Mouse (Mus musculus) forebrain, embryonic 14.5 days (tissue): ENCODE measurements around the gene Pten. TPM values are rescaled to one million over a fixed set of nuclear protein-coding genes. Genes with fewer than 3 reads are reported as not detected.

ENCODE experiments used
- ATAC-seq: fragments of 200-750 bp; cut with Nextera tagmentation; 2 replicates; pipeline ENCODE4 v1.8.0; 2017; ENCODE audit warnings: mild to moderate bottlenecking, moderate library complexity
- DNase-seq: peaks from one replicate; pipeline ENCODE4 v3.0.0-alpha.2; 2015; ENCODE audit warnings: low spot score
- H3K27ac ChIP-seq: fragments of 300-500 bp; sonication (generic); 2 replicates; pipeline ENCODE4 v1.5.1; 2014; ENCODE audit warnings: low read depth, mild to moderate bottlenecking, control low read depth, low read length, moderate library complexity
- H3K27me3 ChIP-seq: fragments of 300-500 bp; sonication (generic); replicated peaks from 2 replicates; pipeline ENCODE4 v1.6.1; 2014; ENCODE audit warnings: low read length, control low read depth, mixed read lengths; ENCODE audit not compliant: control insufficient read depth, insufficient read depth
- H3K36me3 ChIP-seq: fragments of 300-500 bp; sonication (generic); 2 replicates; pipeline ENCODE4 v1.6.1; 2014; ENCODE audit warnings: low read length, control low read depth; ENCODE audit not compliant: control insufficient read depth, insufficient read depth
- H3K4me1 ChIP-seq: fragments of 300-500 bp; sonication (generic); 2 replicates; pipeline ENCODE4 v1.6.1; 2014; ENCODE audit warnings: antibody characterized with exemption, low read length, control low read depth; ENCODE audit not compliant: control insufficient read depth, insufficient read depth
- H3K4me2 ChIP-seq: fragments of 300-500 bp; sonication (generic); 2 replicates; pipeline ENCODE4 v1.6.1; 2014; ENCODE audit warnings: mild to moderate bottlenecking, control low read depth, low read length
- H3K4me3 ChIP-seq: fragments of 300-500 bp; sonication (generic); 2 replicates; pipeline ENCODE4 v1.5.1; 2014; ENCODE audit warnings: low read depth, low read length, control low read depth
- H3K9ac ChIP-seq: fragments of 300-500 bp; sonication (generic); 2 replicates; pipeline ENCODE4 v1.6.1; 2014; ENCODE audit warnings: mild to moderate bottlenecking, low read length, control low read depth, moderate library complexity
- H3K9me3 ChIP-seq: fragments of 300-500 bp; sonication (generic); replicated peaks from 2 replicates; pipeline ENCODE4 v1.6.1; 2016; ENCODE audit warnings: low read length, control low read depth, mixed read lengths; ENCODE audit not compliant: control insufficient read depth
- WGBS: fragments of 180-500 bp; shearing (Covaris S2); extraction: QIAGEN DNeasy Blood & Tissue Kit; methylation state at CpG from one replicate; pipeline ENCODE4 v1.1.7; 2014; 5-methylcytosine and 5-hydroxymethylcytosine counted together
- polyA plus RNA-seq: library from polyadenylated mRNA; unstranded; fragments of >200 nt; fragmentation: Nextera tagmentation; extraction: Ambion mirVana; gene quantifications from 2 replicates; pipeline ENCODE4 v1.2.1, GENCODE M21; 2014

Gene Pten
- polyA plus RNA-seq, 1 experiment from 2014 or later: 15.6 TPM

DNA sequence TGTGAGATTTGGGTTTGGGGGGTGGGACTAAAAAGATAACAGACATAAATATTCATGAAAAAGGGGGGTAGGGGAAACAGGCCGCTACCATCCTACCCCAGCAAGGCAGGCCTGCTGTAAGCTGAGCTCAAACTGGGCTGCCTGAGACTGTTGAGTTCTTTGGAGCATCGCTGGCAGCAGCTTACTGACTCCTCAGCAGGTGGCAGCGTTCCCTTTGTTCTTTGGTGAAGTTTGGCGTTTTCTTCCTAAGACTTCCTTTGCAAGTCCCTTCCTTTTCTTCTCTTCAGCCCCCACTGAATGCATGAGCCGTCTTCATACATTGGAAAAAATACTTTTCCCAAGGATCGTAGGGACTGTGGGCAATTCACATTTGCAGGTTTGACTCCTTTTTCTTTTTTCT is 7.9 kb upstream of the Pten start:
- Histone ChIP-seq H3K4me2 (no peak overlapping the region), H3K27ac (no peak overlapping the region), H3K27me3 (no peaks in the 10 kb centered on the region), H3K4me3 (no peak overlapping the region), H3K4me1 (no peaks in the 10 kb centered on the region), H3K9ac (no peak overlapping the region), H3K36me3 (no peaks in the 10 kb centered on the region), H3K9me3 (no peaks in the 10 kb centered on the region)
- ATAC-seq (no peak), DNase-seq (peak; percentile 53)
- 8% methylated on average over 6 of the region's 6 CpGs for WGBS

DNA sequence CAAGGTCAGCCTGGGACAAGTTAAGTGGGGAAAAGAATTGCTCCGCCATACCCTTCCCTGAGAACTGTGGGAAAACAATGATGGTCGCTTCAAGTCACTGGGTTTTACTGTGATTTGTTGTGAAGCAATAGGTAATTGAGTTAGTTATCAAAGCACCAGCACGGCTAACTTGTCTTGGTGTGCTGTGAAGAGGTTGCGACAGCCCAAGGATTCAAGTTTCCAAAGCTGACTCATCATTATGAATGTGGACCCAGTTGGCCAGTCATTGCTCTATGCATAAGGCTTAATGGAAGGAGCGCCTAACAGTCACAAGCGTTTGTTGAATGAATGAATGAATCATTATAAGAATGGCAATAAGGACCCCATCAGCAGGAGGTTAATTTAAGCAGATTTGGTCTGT is 4.9 kb upstream of the Pten start:
- ATAC-seq (no peak), DNase-seq (no peak)
- 0 out of 2 replicates have a peak, but pooled peaks cover 6% of the 10 kb centered on the region for H3K4me1 ChIP-seq
- no peaks in the 10 kb centered on the region for H3K9me3 ChIP-seq
- H3K27me3 ChIP-seq: no peaks in the 10 kb centered on the region
- WGBS: 91% methylated on average over 6 of the region's 6 CpGs
- no peaks in the 10 kb centered on the region for H3K36me3 ChIP-seq
- H3K4me2 ChIP-seq: no peak overlapping the region
- no peak overlapping the region for H3K9ac ChIP-seq
- H3K4me3 ChIP-seq: no peak overlapping the region
- H3K27ac ChIP-seq: no peak overlapping the region

DNA sequence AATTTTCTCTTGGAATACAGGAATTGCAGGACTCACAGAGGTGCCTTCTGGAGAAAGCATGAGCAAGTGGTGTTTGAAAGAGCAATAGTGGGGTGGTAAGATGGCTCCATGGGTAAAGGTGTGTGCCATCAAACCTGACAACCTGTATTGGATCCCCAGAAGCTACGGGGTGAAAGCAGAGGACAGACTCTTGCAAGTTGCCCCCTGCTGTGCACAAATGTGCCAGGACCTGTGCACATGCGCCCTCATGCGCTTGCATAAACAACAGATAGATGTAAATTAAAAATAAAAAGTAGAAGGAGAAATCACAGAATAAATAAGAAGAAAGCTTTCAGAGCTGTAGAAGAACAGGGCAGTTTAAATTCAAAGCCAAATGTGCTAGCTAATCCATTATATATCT is 3.9 kb upstream of the Pten start:
- Histone ChIP-seq H3K9me3 (no peaks in the 10 kb centered on the region), H3K27ac (no peak overlapping the region), H3K4me2 (no peak overlapping the region), H3K4me3 (no peak overlapping the region), H3K9ac (no peak overlapping the region), H3K36me3 (no peaks in the 10 kb centered on the region), H3K27me3 (no peaks in the 10 kb centered on the region), H3K4me1 (0 out of 2 replicates have a peak, but pooled peaks cover 6% of the 10 kb centered on the region)
- ATAC-seq: no peak
- WGBS: 81% methylated on average over 3 of the region's 3 CpGs
- DNase-seq: no peak

DNA sequence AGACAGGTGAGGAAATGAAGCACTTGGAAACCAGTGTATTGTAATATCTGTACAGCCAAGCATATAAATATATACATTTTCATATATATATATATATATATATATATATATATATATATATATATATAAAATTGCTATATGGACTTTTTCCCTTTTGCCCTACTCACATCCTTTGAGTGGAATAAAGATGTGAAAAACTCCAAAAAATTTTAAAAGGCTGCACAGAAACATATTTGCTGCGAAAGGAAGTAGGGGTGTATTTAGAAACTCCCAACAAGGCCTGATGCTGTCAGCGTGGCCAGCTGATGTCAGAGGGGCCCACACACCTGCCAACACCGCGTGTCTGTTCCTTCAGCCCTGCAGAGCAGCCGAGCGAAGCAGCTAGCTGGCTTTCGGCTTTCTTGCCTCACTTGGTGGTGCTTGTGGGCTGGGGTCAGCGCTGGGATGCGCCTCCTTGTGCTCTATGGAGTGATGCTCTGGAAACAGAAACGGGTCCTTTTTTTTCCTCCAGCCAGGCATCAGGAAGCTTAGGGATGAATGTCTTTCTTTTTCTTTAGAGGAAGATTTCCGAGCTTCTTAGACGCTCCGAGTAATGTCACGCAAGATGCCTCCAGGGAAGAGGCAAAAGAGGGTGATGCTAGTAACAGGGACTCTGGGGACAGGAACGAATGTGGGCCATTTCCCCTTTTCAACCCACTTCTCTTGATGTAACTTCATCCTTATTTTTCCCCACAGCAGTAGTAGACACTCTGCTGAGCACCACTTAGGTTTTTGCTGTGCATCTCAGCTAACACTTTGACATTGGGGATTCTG is 2.9 kb upstream of the Pten start:
- no peak overlapping the region for H3K9ac ChIP-seq
- no peaks in the 10 kb centered on the region for H3K36me3 ChIP-seq
- no peak overlapping the region for H3K4me3 ChIP-seq
- peaks cover 8% of the 10 kb centered on the region; the same call in 1 of the 2 replicates for H3K4me1 ChIP-seq
- no peak overlapping the region for H3K27ac ChIP-seq
- H3K27me3 ChIP-seq: no peaks in the 10 kb centered on the region
- no peak for DNase-seq
- peak overlapping the region; percentile 82; the same call in 1 of the 2 replicates for H3K4me2 ChIP-seq
- no peaks in the 10 kb centered on the region for H3K9me3 ChIP-seq
- no peak for ATAC-seq
- WGBS: 19% methylated on average over 15 of the region's 15 CpGs

DNA sequence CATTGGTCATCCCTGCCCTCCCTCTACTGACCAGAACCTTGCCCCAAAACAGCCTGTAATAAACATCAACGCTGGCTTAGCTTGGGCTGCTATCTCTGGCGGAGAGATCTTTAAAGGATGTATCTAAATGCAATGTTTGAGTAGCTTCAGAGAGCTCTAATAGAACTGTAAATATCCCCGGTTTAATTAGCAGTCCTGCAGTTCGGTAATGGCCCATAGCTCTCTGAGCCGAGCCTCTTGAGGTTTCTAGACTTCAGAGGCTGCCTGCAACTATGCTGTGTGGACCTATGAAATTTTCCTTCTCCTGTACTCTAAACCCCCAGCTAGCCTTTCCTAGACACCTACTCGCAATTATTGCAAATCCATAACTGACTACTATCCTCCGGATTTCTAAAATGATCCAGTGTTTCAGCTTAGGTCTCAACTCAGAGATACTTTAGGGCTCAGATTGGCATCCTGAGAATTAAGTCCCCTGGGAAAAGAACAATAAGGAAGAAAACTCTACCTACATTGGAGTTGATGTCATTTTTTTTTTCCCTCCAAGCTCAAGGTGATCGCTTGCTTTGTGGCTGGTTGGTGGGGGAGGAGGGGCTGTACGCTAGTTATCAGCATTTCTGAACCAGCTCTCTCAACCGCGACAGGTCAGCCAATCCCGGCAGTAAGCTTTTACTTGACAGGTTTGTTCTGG is 2.0 kb upstream of the Pten start:
- peaks cover 12% of the 10 kb centered on the region; the same call in 1 of the 2 replicates for H3K4me1 ChIP-seq
- H3K4me2 ChIP-seq: peak overlapping the region; percentile 82
- peak; percentile 16 for DNase-seq
- H3K27me3 ChIP-seq: no peaks in the 10 kb centered on the region
- H3K9me3 ChIP-seq: no peaks in the 10 kb centered on the region
- H3K4me3 ChIP-seq: peak overlapping the region; percentile 98
- peak overlapping the region; percentile 87 for H3K9ac ChIP-seq
- 5% methylated on average over 12 of the region's 12 CpGs for WGBS
- ATAC-seq: no peak
- no peaks in the 10 kb centered on the region for H3K36me3 ChIP-seq
- no peak overlapping the region for H3K27ac ChIP-seq

DNA sequence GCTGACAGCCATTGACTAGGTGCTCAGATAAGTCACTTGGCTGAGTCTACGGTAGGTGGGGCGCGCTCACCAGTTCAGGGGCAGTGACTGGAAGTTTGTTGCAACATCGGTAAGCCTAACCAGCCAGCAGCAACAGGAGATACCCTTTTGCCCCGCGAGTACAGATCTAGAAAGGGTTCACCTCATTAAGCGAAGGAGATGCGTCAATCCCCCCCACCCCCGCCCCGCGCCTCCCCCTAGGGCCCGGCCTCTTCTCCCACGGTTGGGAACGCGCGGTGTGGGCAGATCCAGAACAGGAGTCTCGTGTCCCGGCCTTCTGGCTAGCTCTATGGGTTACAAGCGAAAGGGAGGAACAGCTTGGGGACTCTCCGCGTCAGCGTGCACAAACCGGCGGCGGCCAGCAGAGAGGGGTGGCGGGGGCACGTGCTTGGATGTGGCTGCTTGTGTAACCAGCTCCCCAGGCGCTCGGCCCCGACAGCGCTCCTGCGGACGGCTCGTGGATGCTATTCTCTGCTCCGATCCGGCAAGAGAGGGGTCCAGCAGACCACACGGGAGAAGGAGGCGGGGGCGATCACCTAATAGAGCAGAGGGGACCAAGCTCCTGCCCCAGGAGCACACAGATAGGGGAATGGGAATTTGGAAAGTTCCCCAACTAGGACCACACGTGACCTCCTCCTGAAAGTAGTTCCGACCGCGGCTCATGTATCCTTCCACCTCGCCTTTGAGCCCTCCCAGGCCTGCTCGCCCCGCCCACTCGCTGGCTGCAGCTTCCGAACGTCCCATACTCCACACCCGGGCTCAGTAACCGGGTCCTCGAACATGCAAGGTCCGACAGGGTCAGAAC is 1.3 kb upstream of the Pten start:
- Histone ChIP-seq H3K9me3 (no peaks in the 10 kb centered on the region), H3K4me2 (peak overlapping the region; percentile 82), H3K27ac (peak overlapping the region; percentile 99), H3K4me1 (peaks cover 17% of the 10 kb centered on the region), H3K9ac (peak overlapping the region; percentile 87), H3K27me3 (no peaks in the 10 kb centered on the region), H3K36me3 (no peaks in the 10 kb centered on the region), H3K4me3 (peak overlapping the region; percentile 98)
- DNase-seq (peak; percentile 98), ATAC-seq (peak; percentile 71)
- WGBS: under 1% methylated on average over 53 of the region's 53 CpGs

DNA sequence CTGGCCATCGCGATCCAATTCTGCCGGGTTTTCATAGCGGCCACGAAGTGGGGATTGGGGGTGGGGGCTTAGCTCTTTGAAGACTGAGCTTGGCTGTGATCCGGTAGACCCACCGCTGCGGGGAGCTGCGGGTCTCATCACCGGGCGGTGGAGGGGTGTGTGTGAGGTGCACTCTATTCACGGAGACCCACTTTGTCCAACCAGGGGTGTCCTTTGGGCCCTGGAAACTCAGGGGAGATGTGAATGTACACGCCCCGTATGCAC is 729 bp upstream of the Pten start:
- peak; percentile 53 for ATAC-seq
- Histone ChIP-seq H3K27ac (peak overlapping the region; percentile 99), H3K27me3 (no peaks in the 10 kb centered on the region), H3K4me3 (peak overlapping the region; percentile 98), H3K4me1 (peaks cover 19% of the 10 kb centered on the region), H3K36me3 (no peaks in the 10 kb centered on the region), H3K9me3 (no peaks in the 10 kb centered on the region), H3K9ac (peak overlapping the region; percentile 87), H3K4me2 (peak overlapping the region; percentile 82)
- WGBS: 0% methylated on average over 14 of the region's 14 CpGs
- no peak for DNase-seq

DNA sequence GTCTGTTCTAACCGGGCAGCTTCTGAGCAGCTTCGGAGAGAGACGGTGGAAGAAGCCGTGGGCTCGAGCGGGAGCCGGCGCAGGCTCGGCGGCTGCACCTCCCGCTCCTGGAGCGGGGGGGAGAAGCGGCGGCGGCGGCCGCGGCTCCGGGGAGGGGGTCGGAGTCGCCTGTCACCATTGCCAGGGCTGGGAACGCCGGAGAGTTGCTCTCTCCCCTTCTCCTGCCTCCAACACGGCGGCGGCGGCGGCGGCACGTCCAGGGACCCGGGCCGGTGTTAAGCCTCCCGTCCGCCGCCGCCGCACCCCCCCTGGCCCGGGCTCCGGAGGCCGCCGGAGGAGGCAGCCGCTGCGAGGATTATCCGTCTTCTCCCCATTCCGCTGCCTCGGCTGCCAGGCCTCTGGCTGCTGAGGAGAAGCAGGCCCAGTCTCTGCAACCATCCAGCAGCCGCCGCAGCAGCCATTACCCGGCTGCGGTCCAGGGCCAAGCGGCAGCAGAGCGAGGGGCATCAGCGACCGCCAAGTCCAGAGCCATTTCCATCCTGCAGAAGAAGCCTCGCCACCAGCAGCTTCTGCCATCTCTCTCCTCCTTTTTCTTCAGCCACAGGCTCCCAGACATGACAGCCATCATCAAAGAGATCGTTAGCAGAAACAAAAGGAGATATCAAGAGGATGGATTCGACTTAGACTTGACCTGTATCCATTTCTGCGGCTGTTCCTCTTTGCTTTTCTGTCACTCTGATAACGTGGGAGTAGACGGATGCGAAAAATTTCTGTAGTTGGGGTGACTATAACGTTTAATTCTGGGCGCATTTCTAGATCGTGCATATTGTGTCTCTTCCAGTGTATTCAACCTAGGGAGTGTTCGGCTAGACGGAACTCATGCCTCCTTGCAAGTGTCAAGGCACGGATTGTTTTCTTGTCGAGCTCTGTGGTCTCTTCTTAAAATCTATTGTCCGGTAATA is 815 bp downstream of the Pten start:
- H3K9ac ChIP-seq: peak overlapping the region; percentile 99
- under 1% methylated on average over 38 of the region's 69 CpGs for WGBS
- ATAC-seq: peak; percentile 14
- H3K36me3 ChIP-seq: no peaks in the 10 kb centered on the region
- peaks cover 22% of the 10 kb centered on the region for H3K4me1 ChIP-seq
- DNase-seq: peak; percentile 58
- peak overlapping the region; percentile 89 for H3K4me2 ChIP-seq
- no peaks in the 10 kb centered on the region for H3K9me3 ChIP-seq
- peak overlapping the region; percentile 99 for H3K27ac ChIP-seq
- H3K4me3 ChIP-seq: peak overlapping the region; percentile 98
- H3K27me3 ChIP-seq: no peaks in the 10 kb centered on the region
